Mouse (Mus musculus) c-Kit-positive CD71-negative TER-119-negative erythroid progenitor cells, embryonic 14.5 days (primary cell): ENCODE data around the gene Tmem238l.

Experiments
- DNase-seq: peaks from one replicate; pipeline ENCODE4 v3.0.0-alpha.2; 2013; ENCODE audit warnings: low read depth

Gene Tmem238l

DNA sequence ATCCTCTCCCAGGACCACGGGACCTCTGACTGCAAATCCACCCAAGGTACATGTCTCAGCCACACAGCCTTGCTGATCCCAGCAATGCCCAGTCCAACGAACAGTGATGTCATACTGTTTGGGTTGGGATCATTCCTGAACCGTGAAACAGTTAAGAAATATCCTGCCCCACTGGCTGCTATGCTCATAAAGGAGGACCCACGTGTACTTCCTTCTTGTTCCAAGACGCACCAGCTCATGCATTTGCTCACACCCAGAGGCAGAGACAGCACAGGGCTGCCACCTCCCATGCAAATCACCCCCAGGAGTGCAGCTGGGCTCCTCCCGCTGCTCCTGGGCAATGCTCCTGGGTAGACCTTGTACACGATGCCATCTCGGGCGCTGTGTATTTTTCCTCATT is at the start of gene Tmem238l:
Tmem238l (plus strand) TSS at position 336 of the 400 bp plus-strand sequence.
- DNase-seq = no peak

DNA sequence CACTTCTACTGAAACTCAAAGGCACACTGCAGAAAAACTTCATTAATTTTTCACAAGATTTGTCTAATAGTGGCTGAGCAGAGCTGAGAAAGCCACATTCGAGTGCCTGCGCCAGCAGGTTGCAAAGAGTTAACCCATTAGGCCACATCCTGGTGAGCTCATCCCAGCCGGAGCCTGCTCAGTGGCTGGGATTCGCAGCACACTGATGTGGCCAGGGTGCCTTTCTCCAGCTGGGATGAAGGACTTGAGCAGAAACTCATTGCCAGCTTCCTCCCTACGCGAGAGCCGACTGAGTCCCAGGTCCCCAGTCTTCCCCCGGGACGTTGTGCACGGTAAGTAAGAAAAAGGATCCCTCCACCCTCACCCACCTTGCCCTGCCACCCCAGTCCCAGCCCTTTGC is 44.6 kb upstream of the Tmem238l start, which contains the start of gene Pirt:
Pirt (plus strand) TSS at position 171 of the 400 bp plus-strand sequence.
- no peak for DNase-seq

DNA sequence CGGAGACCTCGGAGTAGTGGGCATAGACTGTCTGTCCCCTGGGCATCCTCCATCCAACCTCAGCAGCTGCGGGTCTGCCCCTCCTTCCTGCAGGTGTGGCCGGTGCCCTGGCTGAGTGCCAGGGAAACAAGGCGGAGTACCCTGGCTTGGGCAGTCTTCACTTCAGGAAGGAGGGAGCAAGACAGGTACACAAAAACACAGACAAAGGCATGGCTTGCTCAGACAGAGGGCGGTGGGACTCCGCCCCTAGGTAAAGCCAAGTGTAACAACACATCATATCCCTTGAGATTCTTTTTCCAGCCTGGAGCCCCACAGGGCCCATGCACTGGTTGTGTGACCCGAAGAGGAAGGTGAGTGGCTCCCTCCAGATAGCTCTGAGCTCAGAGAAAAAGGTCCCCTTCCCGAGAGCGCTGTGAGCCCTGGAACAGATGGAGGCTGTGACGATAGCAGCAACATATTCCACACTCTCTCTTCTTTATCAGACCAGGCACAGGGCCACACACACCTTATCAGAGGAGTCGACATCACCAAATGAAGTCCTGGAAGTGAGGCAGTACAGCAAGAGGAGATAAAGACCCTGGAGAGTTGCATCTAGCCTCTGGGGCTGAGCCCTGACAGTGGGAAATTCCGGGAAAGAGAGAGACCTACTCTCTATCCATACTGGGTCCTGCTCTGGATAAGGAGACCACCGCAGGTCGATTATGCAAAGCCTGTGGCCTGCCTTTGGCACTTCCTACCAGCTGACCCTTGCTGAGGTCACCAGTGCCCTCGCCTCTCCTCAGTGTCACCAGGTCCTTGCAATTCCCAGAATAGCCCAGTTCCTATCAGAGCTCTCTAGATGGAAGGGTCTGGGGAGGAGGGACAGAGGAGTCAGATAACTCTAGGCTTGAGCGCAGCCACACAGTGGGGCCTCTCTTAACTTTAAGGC is 43.6 kb upstream of the Tmem238l start:
- DNase-seq = no peak

DNA sequence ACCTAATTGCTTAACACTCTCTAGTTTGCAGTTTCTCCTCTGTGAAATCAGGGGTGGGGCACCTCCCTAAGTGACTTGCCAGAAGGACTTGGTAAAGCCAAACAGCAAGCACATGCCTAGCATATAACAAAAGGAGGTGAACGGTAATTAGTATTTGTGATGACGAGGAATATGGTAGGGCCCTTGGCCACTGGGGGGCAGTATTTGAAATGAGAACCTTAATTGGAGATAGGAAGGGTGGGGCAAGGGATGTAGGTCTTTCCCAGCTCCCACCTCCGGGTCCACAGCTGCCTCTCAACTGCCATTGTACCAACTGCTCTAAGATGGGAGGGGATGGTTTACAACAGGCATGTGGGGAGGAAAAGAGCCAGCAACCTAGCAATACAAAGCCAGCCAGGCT is 42.2 kb upstream of the Tmem238l start:
- DNase-seq = peak; percentile 19

DNA sequence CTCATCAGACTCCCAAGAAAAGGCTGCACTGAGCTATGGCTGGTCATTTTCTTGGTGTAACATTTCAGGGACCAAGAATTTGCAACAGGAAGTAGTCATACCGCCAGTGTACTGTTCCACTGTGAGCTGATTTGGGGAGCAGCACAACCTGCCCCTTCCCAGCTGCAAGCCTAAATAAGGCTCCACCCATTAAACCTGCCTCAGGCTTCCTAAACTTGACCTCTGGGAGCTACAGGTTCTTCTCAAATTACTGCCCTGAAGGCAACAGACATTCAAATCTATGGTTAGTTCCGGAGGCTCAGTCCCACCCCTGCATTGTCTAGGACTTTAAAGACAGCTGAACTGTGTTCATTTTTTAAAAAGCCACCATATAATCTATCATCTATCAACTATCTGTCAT is 36.4 kb upstream of the Tmem238l start:
- DNase-seq = no peak

DNA sequence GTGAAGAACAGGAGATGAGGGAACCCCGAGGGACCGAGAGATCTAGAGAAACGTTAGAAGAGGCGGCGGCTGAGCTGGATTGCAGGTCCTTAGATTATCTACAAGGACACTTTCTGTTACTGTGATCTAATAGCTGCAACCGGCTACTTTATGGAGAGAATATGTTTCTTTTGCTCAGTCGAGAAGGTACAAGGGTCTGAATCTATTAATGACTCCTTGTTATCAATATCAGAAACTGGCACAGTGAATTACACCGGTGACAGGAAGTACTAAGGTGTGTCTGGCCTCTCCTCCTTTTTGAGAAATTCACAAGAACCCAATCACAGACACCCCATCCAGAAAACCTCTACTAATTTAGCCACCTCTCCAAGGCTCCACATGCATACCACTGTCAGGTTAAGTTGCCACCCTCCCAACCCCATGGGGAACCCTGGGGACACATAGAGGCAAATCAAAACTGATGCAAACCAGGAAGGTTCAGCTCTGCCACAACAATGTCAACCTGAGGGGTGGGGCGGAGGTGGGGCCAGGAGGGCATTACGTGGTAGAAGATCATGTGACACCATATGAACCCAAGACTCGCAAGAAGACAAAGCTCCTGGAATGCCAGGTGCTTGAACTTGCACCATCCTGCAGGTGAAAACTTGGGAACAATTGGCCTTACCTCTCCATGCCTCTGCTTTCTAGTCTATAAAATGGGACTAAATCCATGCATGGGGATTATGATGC is 32.2 kb upstream of the Tmem238l start:
- no peak for DNase-seq

DNA sequence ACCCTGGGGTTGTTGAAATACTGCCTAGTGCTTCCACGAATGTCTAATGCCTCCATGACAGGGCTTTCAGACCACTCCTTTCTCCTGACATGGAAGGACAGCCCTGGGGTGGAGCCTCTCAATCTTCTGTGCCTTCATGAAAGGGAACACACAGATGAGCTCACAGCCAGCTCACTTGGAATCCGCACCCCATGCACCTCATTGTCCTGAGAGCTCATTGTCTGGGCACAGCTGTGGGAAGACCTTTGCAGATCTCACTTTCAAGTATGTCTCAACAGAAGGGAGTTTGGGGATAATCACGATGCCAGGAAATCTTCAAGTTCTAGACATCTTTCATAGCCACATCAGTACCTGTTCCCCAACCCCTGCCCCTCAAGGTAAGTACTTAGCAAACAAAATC is 28.1 kb upstream of the Tmem238l start:
- no peak for DNase-seq

DNA sequence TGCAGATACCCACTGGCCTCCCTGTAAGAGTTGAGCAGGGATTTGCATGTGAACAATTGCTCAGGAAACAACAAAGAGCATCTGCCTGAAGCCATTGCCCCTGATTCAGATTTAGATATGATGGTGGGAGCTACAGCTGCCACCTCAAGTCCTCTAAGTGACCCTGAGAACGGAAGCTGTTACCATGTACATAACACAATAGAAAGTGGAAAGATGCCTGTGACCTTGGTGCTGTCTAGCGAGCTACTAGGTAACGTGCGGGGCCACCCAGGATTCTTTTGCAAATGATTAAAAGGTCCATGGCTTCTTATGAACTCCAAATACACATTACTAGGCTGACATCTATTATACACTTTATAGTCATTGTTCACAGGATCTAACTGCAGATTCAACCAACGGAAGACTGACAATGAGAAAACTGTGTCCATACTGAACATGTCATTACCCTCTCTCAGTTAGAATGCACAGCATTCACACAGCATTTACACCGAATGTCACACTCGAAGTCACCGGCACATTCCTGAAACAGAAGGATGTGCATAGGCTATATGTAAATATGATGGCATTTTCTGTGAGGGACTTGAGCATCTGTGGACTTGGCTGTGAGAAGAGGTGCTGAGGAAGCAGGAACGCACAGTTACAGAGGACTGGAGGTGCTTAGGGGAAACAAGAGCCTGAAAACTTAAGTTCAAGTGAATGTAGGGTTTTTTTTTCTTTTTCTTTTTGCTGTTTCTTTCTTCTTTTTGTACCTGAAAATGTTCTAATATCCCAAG is 23.4 kb upstream of the Tmem238l start:
- no peak for DNase-seq

DNA sequence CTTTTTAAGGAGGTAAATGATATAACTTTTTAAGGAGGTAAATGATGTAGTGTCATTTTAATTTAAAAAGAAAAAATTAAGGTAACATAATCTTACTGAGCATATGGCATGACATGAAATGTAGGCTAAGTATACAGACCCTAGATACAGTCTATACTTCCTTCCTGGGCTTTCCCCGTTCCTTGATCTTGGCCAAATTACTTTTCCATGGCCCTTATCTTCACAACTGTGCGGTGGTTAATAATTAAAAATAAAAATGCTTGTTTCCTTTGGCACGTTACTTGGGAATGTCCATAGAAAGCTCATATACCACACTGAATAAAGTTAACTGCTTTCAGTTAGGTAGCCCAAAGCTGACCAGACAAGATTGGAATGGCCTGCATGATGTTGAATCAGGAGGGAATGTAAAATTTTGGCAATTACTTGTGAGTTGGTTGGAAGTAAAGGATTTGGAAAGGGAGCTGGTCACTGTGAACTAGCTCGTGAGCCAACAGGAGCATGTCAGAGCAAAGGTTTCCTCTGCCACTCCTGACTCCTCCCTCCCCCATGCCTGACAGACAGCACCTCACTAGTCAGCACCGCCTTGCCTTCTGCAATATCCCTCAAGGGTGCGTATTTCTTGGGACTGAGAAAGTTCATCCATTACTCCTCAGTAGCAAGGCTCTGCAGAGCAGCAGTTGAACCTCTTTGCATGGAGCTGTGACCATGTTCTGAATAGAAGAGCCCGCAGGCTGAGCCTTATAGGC is 21.8 kb upstream of the Tmem238l start:
- DNase-seq = no peak

DNA sequence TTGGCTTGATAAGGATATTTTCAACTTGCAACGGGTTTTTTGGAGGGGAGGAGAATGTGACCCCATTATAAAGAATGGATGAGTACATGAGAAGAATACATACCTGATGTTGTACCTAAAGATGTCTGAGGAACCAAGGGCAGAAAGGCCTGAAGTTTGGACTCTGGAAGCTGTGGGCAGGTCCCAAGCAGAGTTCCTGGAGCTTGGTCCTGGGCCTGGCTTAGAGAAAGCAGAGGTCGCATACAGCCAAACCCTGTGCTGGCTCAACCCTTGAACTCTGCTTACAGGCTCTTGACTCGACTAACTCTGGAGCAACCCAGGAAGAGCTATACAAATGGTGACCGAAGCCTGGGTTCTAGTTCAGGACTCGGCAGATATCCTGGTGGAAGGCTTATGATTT is 14.4 kb upstream of the Tmem238l start:
- no peak for DNase-seq

DNA sequence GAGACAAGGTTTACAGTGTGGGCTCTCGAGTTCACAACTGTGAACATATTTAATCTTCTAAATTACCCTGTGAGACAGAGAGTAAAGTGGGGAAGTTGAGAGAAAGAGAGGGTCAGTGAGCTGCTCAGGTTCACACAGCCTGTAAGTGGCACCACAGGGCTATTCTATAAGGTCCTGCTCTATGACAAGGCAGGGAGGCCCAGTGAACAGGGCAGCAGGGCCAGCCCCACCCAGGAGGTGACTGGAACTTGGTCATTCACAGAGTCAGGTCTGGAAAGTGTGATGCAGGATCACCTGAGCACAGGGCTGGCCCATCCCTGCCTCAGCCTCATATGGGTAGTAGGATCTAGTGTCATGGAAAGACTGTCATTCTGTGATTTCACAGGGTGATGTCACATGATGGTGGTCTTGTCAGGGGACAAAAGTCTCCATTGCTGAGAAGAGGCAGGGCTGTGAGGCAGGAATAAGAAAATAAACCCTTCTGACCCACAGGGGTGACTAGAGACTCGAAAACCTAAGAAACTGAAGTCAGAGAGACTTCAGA is 11.1 kb upstream of the Tmem238l start:
- DNase-seq = no peak

DNA sequence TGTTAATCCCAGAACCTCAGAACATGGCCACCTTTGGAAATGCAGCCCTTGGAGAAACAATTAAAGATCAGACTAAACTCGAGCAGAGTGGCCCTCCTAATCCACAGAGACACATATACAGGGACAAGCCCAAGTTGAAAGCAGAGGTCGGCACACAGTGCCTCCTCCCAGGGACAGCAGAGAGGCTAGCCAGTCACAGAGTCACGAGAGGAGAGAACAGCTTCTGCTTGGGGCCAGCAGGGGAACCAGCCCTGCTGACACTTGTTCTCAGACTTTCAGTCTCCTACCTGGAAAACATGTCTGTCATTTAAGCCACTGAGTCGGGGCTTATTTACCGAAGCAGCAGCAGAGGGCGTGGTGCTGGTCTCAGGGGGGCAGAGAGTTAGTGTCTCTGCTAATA is 9.9 kb upstream of the Tmem238l start:
- DNase-seq = no peak

DNA sequence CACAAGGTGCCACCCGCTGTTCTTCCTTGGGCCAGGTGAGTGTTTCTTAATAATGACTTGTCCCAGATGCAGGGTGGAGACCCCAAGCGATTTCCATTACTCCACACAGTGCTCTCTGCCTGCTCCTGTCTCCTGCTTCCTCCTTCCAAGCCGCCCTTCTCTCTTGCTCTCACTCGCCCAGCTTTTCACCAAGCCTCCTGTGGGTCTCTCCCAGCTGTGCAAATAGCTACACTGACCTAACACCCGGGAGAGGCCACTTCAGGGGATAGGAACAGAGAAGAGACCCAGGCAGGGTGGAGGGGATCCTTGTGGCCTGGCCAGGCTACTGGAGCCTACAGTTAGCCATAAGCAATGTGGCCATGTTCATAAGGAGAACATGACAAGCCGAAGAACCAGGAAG is 9.5 kb upstream of the Tmem238l start:
- no peak for DNase-seq

DNA sequence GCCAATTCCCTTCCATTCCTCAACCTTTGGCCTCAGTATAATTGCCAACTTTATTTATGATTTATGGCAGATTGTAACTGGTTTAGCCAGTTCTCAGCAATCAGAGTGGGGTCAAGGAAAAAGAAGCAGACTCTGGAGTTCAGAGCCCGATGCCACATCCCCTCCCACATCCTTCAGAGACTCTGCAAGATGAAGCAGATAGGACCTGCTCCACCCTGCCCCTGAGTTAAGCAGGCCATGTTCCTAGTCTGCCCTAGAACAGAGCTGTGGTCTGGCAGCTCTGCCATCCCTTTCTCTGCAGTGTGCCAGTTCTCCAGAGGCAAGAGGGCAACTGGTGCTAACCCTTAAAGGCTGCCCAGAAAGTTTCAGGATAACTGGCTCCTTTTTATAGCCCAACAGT is 4.4 kb downstream of the Tmem238l start:
- no peak for DNase-seq

DNA sequence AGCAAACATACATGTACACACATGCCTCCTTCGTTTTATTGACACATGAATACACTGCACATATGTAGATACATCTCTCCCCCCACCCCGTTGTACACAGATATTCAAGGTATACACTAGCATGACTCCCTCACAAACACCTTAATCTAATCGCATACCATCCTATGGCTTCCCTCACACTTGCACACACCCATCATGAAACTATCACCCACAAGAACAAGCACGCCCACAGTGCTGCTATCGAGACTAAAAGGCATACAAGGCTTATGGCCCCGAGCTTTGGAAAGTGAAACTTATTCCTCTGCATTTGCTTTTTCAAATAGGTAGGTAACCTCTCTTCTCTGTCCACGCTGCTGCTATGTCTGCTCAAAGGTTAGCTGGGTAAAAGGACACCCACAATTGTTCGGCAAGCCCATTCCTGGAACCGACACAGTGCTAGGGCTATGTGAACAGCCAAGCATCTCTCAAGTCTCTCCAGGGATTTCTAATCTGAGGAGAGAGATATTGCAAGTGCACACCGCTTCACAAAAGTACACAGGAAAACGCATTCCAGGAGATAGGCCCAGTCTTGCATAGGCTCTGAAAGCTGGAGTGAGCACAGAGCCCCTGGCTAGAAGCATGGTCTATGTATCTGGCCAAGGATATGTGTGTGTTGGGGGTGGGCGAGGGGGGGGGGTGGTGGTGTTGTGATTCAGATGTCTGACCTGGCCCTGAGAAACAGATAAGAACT is 5.2 kb downstream of the Tmem238l start:
- DNase-seq = no peak

DNA sequence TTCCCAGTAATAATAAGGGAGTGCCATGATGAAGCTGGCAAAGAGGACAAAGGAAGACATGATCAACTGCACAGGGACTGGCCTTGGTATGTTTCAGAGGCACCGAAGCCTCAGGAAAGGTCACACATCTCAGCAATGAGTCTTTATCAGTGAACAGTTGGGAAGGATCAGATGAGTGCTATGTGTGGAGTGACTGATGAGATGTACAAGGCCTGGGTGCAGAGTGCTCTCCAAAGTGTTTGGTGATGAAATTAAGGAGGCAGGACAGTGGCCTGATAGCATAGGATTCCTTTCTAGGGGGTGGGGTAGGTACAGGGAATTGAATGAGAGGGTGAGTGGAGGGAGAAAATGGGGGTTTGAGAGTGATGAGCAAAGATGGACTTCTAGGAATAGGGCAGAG is 7.0 kb downstream of the Tmem238l start:
- no peak for DNase-seq

DNA sequence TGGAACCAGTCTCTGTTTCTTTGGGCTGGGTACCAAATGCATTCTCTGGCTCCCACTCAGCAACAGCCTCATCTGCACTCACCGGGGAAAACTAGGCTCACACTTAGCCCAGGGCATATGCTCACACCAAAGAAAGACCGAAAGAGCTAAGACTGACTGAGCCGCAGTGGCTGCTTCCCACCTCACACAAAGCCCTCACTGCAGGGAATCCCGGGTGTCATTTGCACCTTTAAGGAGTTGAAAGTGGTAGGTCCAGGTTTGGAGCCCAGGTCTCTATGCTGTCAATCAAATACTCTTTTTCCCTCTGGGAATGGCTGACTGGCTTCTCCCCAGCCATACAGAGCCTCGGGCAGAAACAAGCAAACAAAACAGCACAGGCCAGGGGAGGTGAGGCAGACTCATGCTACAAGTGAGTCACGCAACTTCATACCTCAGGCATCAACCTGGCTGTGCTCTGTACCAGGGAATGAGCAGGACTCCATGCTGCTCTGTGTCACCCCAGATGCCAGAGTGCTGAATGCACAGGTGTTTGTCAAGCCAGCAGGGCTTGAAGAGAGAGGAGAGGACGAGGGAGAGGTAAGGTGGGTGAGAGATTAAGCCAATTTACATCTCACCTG is 10.2 kb downstream of the Tmem238l start:
- DNase-seq = no peak

DNA sequence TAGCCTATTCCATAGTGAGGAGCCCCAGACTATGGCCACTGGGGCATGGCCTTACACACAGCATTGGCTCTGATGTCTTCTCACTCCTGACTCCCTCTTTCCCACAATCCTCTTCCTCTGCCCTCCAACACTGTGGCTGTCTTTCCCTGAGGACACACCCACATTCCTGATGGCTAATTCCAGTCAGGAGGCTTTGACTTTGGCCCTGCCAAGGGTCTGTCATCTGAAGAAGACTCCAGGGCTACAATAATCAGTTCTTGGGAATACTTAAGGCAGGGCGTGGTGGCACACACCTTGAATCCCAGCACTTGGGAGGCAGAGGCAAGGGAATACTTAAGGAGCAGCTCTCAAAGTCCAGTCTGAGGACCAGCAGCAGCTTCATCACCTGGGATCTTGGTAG is 12.1 kb downstream of the Tmem238l start:
- no peak for DNase-seq

DNA sequence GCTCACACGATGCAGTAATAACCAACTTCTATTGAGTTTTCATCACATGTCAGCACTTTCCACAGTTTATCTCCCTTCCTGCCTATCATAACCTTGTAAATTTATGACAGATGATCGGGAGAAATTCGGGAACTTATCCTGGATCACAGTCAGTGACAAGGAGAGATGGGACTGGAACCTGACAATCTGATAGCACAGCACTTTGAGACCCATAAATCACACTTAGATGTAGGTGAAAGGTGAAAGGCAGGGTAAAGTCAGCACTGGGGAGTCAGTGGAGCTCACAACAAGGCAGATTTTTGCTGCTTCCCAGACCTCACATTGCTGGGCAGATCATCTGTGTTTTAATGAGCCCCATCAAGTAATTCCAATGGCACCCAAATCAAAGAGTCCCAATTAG is 17.1 kb downstream of the Tmem238l start:
- no peak for DNase-seq

DNA sequence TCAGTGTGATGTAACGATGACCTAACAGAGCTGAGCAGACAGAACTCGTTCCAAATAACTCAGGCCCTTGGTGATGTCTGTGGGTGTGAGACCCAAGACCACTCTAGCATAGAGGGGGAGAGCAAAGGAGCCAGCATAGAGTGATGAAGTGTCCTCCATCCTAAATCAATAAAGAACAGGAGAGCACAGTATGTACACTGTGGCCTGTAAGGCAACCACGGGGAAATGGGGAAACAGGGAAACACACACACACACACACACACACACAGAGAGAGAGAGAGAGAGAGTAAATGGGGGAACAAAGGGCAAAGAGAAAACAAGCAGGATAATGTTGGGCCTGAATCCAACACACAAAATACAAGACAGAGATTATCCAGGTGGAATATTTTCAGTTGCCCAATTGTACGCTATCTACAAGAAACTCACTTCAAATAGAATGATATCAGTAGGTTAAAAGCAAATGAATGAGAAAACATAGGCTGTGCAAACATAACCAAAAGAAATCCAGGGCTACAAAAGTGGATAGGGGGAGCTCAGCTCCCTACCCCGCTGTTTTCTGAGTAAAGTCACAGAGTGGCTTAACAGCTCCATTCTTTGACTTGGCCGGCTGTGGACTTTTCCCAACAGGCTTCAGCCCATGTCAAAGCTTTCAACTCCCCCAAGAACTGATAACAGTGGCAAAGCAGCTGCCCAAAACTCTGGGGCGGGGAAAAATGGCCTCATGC is 19.3 kb downstream of the Tmem238l start:
- no peak for DNase-seq
